Mouse (Mus musculus) embryonic facial prominence, embryonic 14.5 days (tissue): ENCODE results near the gene Hnrnpr. TPM values are rescaled to one million over a fixed set of nuclear protein-coding genes. Genes with fewer than 3 reads are reported as not detected.

ENCODE experiments used
- ATAC-seq: fragments of 200-750 bp; cut with Nextera tagmentation; 2 replicates; pipeline ENCODE4 v1.8.0; 2017; ENCODE audit warnings: low read depth, moderate number of reproducible peaks, moderate TSS enrichment
- DNase-seq: peaks from one replicate; pipeline ENCODE4 v3.0.0-alpha.2; 2015; ENCODE audit warnings: low spot score
- H3K27ac ChIP-seq: fragments of 300-500 bp; sonication (generic); replicated peaks from 2 replicates; pipeline ENCODE4 v1.5.1; 2014; ENCODE audit warnings: low read depth, mild to moderate bottlenecking, low read length, moderate library complexity
- H3K27me3 ChIP-seq: fragments of 300-500 bp; sonication (generic); replicated peaks from 2 replicates; pipeline ENCODE4 v1.6.1; 2014; ENCODE audit warnings: low read length; ENCODE audit not compliant: control insufficient read depth, insufficient read depth
- H3K36me3 ChIP-seq: fragments of 300-500 bp; sonication (generic); 2 replicates; pipeline ENCODE4 v1.6.1; 2014; ENCODE audit warnings: low read length, mixed read lengths; ENCODE audit not compliant: control insufficient read depth, insufficient read depth
- H3K4me1 ChIP-seq: fragments of 300-500 bp; sonication (generic); 2 replicates; pipeline ENCODE4 v1.6.1; 2014; ENCODE audit warnings: antibody characterized with exemption, low read length; ENCODE audit not compliant: control insufficient read depth, insufficient read depth
- H3K4me2 ChIP-seq: fragments of 300-500 bp; sonication (generic); 2 replicates; pipeline ENCODE4 v1.6.1; 2014; ENCODE audit warnings: low read depth, mild to moderate bottlenecking, low read length, moderate library complexity, mixed read lengths
- H3K4me3 ChIP-seq: fragments of 300-500 bp; sonication (generic); 2 replicates; pipeline ENCODE4 v1.5.1; 2014; ENCODE audit warnings: low read depth, mild to moderate bottlenecking, low read length
- H3K9ac ChIP-seq: fragments of 300-500 bp; sonication (generic); 2 replicates; pipeline ENCODE4 v1.6.1; 2014; ENCODE audit warnings: low read depth, mild to moderate bottlenecking, low read length, moderate library complexity, mixed read lengths
- H3K9me3 ChIP-seq: fragments of 300-500 bp; sonication (generic); 2 replicates; pipeline ENCODE4 v1.6.1; 2016; ENCODE audit warnings: low read length; ENCODE audit not compliant: control insufficient read depth
- WGBS: fragments of 180-500 bp; shearing (Covaris S2); extraction: QIAGEN DNeasy Blood & Tissue Kit; methylation state at CpG from one replicate; pipeline ENCODE4 v1.1.7; 2014; 5-methylcytosine and 5-hydroxymethylcytosine counted together
- polyA plus RNA-seq: library from polyadenylated mRNA; unstranded; fragments of >200 nt; fragmentation: Nextera tagmentation; extraction: Ambion mirVana; gene quantifications from 2 replicates; pipeline ENCODE4 v1.2.1, GENCODE M21; 2014

Hnrnpr gene
- polyA plus RNA-seq, 1 experiment from 2014 or later = 126 TPM

GRCm38 (mm10) chr4:136312616-136313015, 1.9 kb downstream of the Hnrnpr start:
- peaks cover 29% of the 10 kb centered on the region for H3K4me1 ChIP-seq
- peaks cover 14% of the 10 kb centered on the region for H3K36me3 ChIP-seq
- no peak for ATAC-seq
- WGBS = 9% methylated on average over 4 of the region's 4 CpGs
- no peak overlapping the region for H3K27ac ChIP-seq
- no peaks in the 10 kb centered on the region for H3K27me3 ChIP-seq
- no peak for DNase-seq
- peak overlapping the region; percentile 66 for H3K4me2 ChIP-seq
- H3K9ac ChIP-seq = peak overlapping the region; percentile 99
- peak overlapping the region; percentile 98 for H3K4me3 ChIP-seq
- no peaks in the 10 kb centered on the region for H3K9me3 ChIP-seq

- Histone ChIP-seq H3K36me3 (peaks cover 64% of the 10 kb centered on the region), H3K9me3 (no peaks in the 10 kb centered on the region), H3K27ac (no peak overlapping the region), H3K4me3 (no peak overlapping the region), H3K27me3 (no peaks in the 10 kb centered on the region), H3K9ac (no peak overlapping the region), H3K4me1 (peaks cover 21% of the 10 kb centered on the region), H3K4me2 (no peak overlapping the region)
- 89% methylated on average over 4 of the region's 4 CpGs for WGBS
- ATAC-seq (no peak), DNase-seq (no peak)
Measured at GRCm38 (mm10) chr4:136317667-136318066, 6.9 kb downstream of the Hnrnpr start.

- Histone ChIP-seq H3K36me3 (peaks cover 83% of the 10 kb centered on the region), H3K9ac (no peak overlapping the region), H3K27ac (no peak overlapping the region)
Measured at GRCm38 (mm10) chr4:136320016-136320415, 9.3 kb downstream of the Hnrnpr start.

GRCm38 (mm10) chr4:136324226-136324625, 13.5 kb downstream of the Hnrnpr start:
- no peak overlapping the region for H3K4me2 ChIP-seq
- WGBS = 40% methylated on average over 2 of the region's 2 CpGs
- DNase-seq = peak; percentile 31
- H3K9ac ChIP-seq = no peak overlapping the region
- H3K27ac ChIP-seq = no peak overlapping the region
- ATAC-seq = no peak
- H3K27me3 ChIP-seq = no peaks in the 10 kb centered on the region
- H3K4me1 ChIP-seq = no peaks in the 10 kb centered on the region
- H3K36me3 ChIP-seq = peaks cover 89% of the 10 kb centered on the region
- no peak overlapping the region for H3K4me3 ChIP-seq
- H3K9me3 ChIP-seq = no peaks in the 10 kb centered on the region

More at GRCm38 (mm10) chr4:136320016-136320415, 9.3 kb downstream of the Hnrnpr start:
- Histone ChIP-seq H3K9me3 (no peaks in the 10 kb centered on the region), H3K4me2 (no peak overlapping the region), H3K27me3 (no peaks in the 10 kb centered on the region), H3K4me1 (peaks cover 2% of the 10 kb centered on the region), H3K4me3 (no peak overlapping the region)
- DNase-seq = no peak
- ATAC-seq = no peak
- WGBS = 79% methylated on average over 4 of the region's 4 CpGs

DNA sequence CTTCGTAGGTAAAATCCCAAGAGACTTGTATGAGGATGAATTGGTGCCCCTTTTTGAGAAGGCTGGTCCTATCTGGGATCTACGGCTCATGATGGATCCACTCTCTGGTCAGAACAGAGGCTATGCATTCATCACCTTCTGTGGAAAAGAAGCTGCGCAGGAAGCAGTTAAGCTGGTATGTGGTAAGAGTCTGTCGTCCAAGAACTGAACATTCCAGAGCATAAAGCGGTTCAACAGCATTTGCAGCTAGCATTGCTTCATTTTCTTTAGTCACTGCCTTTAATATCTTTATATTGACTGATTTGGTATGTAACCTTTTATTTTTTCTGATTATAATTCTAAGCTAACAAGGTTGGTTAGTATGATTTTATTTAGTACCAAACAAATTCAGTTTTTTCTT, 16.5 kb downstream of the Hnrnpr start:
- DNase-seq (no peak), ATAC-seq (no peak)
- Histone ChIP-seq H3K9ac (no peak overlapping the region), H3K27me3 (no peaks in the 10 kb centered on the region), H3K4me3 (no peak overlapping the region), H3K9me3 (no peaks in the 10 kb centered on the region), H3K27ac (no peak overlapping the region), H3K36me3 (peaks cover 83% of the 10 kb centered on the region), H3K4me2 (no peak overlapping the region), H3K4me1 (no peaks in the 10 kb centered on the region)
- 82% methylated on average over 5 of the region's 5 CpGs for WGBS

GRCm38 (mm10) chr4:136328115-136328514, 17.4 kb downstream of the Hnrnpr start:
- H3K9me3 ChIP-seq = no peaks in the 10 kb centered on the region
- peaks cover 84% of the 10 kb centered on the region for H3K36me3 ChIP-seq
- DNase-seq = no peak
- ATAC-seq = no peak
- no peak overlapping the region for H3K9ac ChIP-seq
- H3K27me3 ChIP-seq = no peaks in the 10 kb centered on the region
- no peaks in the 10 kb centered on the region for H3K4me1 ChIP-seq
- H3K4me3 ChIP-seq = no peak overlapping the region
- H3K4me2 ChIP-seq = no peak overlapping the region
- no peak overlapping the region for H3K27ac ChIP-seq

GRCm38 (mm10) chr4:136331709-136332108, 21.0 kb downstream of the Hnrnpr start:
- Histone ChIP-seq H3K4me3 (no peak overlapping the region), H3K36me3 (peaks cover 79% of the 10 kb centered on the region), H3K27me3 (no peaks in the 10 kb centered on the region), H3K27ac (no peak overlapping the region), H3K4me2 (no peak overlapping the region), H3K9ac (no peak overlapping the region), H3K4me1 (no peaks in the 10 kb centered on the region), H3K9me3 (no peaks in the 10 kb centered on the region)
- ATAC-seq (no peak), DNase-seq (no peak)
- 93% methylated on average over 3 of the region's 3 CpGs for WGBS

GRCm38 (mm10) chr4:136333191-136333590, 22.4 kb downstream of the Hnrnpr start:
- Histone ChIP-seq H3K4me2 (no peak overlapping the region), H3K9ac (no peak overlapping the region), H3K9me3 (no peaks in the 10 kb centered on the region), H3K4me1 (no peaks in the 10 kb centered on the region), H3K36me3 (peaks cover 78% of the 10 kb centered on the region), H3K4me3 (no peak overlapping the region), H3K27ac (no peak overlapping the region), H3K27me3 (no peaks in the 10 kb centered on the region)
- DNase-seq (no peak), ATAC-seq (no peak)
- 60% methylated on average over 3 of the region's 3 CpGs for WGBS

- Histone ChIP-seq H3K4me2 (no peak overlapping the region), H3K9ac (no peak overlapping the region), H3K27me3 (no peaks in the 10 kb centered on the region), H3K4me1 (no peaks in the 10 kb centered on the region), H3K27ac (no peak overlapping the region), H3K4me3 (no peak overlapping the region), H3K36me3 (peaks cover 75% of the 10 kb centered on the region), H3K9me3 (no peaks in the 10 kb centered on the region)
- WGBS = 72% methylated on average over 2 of the region's 2 CpGs
- no peak for ATAC-seq
- no peak for DNase-seq
Measured at GRCm38 (mm10) chr4:136335065-136335464, 24.3 kb downstream of the Hnrnpr start.
